Mouse (Mus musculus): ENCODE data around the gene Il1r2. TPM values are rescaled to one million over a fixed set of nuclear protein-coding genes. Genes with fewer than 3 reads are reported as not detected.

Gene Il1r2
- polyA plus RNA-seq (2014; fragmentation: Nextera tagmentation; extraction: Ambion mirVana): 0.54 and 0.81 TPM in 2 replicates

DNA sequence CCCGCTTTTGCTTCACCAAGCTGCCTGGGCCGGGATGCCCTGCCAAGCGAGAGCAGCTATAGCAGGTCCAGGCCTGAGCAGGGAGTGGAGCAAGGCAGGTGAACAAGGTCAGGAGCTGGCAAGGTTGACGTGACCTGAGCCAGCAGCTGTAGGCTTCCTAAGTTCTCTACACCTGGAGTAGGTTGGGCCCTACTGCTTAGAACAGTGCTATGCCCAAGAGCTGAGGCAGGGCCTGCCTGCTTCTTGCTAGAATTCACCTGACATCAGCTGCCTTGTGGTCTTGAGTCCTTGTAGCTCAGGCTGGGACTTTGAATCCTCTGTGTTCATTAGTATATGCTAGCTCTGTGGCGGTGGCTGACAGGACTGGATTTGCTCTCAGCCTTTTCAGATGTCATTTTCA lies at the start of gene Il1r2:
Gene Il1r2 (plus strand): TSS at position 301 of the 400 bp plus-strand sequence.
- ATAC-seq (ENCODE audit: low read depth) (no peak), DNase-seq (ENCODE audit: low spot score) (no peak)
- 87% methylated on average over 5 of the region's 5 CpGs for WGBS
- Histone ChIP-seq H3K4me3 (ENCODE audit: low read depth, low read length) (no peak within 1 kb of the TSS), H3K27ac (replicated peaks; ENCODE audit: low read depth, low read length) (no peak within 1 kb of the TSS), H3K4me2 (ENCODE audit: low read depth, low read length) (no peak within 1 kb of the TSS), H3K36me3 (ENCODE audit: control insufficient read depth, insufficient read depth, low read length) (no peaks in the 10 kb centered on the region), H3K27me3 (replicated peaks; ENCODE audit: control insufficient read depth, insufficient read depth, low read length) (no peaks in the 10 kb centered on the region), H3K4me1 (ENCODE audit: control insufficient read depth, insufficient read depth, low read length) (no peaks in the 10 kb centered on the region), H3K9me3 (ENCODE audit: control insufficient read depth, low read length) (no peaks in the 10 kb centered on the region), H3K9ac (ENCODE audit: low read depth, low read length) (no peak within 1 kb of the TSS)

DNA sequence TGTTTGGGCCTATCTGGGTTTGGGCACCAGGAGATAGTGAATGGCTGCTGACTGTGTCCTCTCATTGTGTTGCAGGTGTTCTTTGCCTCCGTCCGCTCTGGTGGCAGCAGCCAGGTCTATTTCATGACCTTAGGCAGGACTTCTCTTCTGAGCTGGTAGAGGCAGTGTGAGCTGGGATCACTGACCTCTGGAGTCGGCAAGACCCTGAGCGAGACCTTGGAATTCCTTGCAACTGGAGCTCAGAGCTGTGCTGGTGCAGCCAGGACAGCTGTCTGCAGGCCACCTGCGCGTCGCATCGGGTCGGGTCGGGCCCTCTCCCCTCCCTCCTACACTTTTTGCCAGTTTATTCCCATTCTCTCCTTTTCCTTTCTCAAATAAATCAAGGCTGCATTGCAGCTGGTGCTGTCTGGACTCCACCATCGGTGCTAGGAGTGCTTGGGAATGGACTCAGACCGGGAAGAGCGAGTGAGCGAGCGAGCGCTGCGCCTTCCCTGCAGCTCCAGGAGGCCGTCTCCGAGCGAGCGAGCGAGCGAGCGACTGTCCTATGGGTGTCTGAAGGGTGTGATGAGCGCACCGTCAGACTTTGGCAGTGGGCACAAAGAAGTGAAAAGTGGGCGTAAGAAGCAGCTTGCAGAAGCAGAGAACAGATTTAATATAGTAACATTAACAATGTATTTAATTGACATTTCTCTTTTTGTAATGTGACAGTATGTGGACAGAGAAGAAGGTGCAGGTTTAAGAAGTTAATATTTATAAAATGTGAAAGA lies 49.1 kb upstream of the Il1r2 start:
- Histone ChIP-seq H3K27ac (replicated peaks; ENCODE audit: low read depth, low read length) (no peak overlapping the region), H3K9ac (ENCODE audit: low read depth, low read length) (no peak overlapping the region), H3K4me1 (ENCODE audit: control insufficient read depth, insufficient read depth, low read length) (no peaks in the 10 kb centered on the region), H3K9me3 (ENCODE audit: control insufficient read depth, low read length) (no peaks in the 10 kb centered on the region), H3K27me3 (replicated peaks; ENCODE audit: control insufficient read depth, insufficient read depth, low read length) (no peaks in the 10 kb centered on the region), H3K4me3 (ENCODE audit: low read depth, low read length) (no peak overlapping the region), H3K4me2 (ENCODE audit: low read depth, low read length) (no peak overlapping the region), H3K36me3 (ENCODE audit: control insufficient read depth, insufficient read depth, low read length) (peaks cover 90% of the 10 kb centered on the region)
- 93% methylated on average over 27 of the region's 27 CpGs for WGBS
- ATAC-seq (ENCODE audit: low read depth): no peak
- DNase-seq (ENCODE audit: low spot score): no peak

DNA sequence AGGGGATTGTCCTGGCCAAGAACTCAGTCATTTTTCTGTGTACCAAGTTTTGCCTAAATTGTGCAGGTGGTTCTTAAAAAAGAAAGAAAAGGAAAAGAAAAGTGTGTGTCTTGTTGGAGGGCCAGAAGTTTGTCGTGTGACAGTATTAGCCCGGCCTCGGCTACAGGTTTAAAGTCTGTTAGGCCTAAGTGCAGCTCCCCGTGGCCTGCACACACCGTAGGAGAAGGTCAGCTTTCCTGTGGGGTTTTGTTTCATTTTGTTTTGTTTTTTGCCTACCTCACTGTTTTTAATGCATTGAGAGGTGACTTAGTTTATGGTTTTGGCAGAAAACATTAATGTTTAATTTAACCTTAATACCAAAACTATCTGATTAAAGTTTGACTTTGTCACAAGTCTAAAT lies 48.5 kb upstream of the Il1r2 start:
- Histone ChIP-seq H3K27me3 (replicated peaks; ENCODE audit: control insufficient read depth, insufficient read depth, low read length) (no peaks in the 10 kb centered on the region), H3K4me3 (ENCODE audit: low read depth, low read length) (no peak overlapping the region), H3K9me3 (ENCODE audit: control insufficient read depth, low read length) (no peaks in the 10 kb centered on the region), H3K9ac (ENCODE audit: low read depth, low read length) (no peak overlapping the region), H3K4me2 (ENCODE audit: low read depth, low read length) (no peak overlapping the region), H3K4me1 (ENCODE audit: control insufficient read depth, insufficient read depth, low read length) (no peaks in the 10 kb centered on the region), H3K36me3 (ENCODE audit: control insufficient read depth, insufficient read depth, low read length) (peaks cover 84% of the 10 kb centered on the region), H3K27ac (replicated peaks; ENCODE audit: low read depth, low read length) (no peak overlapping the region)
- 88% methylated on average over 5 of the region's 5 CpGs for WGBS
- no peak for DNase-seq (ENCODE audit: low spot score)
- ATAC-seq (ENCODE audit: low read depth): no peak

DNA sequence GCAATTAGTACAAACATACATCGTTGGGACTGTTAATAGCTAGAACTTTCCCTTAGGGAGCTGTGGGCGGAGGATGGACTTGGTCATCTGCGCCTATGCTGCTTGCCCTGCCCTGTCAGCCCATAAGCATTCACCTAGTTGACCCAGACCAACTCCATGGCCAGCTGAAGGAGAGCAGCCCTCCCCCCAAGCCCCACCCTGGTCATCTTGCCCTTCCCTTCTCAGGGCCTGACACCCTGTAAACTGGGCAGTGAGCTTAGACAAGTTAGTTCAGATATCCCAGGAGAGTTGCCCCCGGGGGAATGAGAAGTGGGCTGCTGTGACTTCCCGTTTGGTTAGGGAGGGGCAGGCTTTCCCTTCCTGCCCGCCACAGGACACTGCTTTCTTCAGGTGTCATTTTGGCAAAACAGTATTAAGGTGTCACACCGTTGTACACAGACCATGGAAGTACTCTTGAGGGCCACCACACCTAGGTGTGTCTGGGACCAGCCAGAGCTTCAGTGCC lies 46.7 kb upstream of the Il1r2 start:
- H3K4me3 ChIP-seq (ENCODE audit: low read depth, low read length): no peak overlapping the region
- 80% methylated on average over 7 of the region's 7 CpGs for WGBS
- H3K27ac ChIP-seq (replicated peaks; ENCODE audit: low read depth, low read length): no peak overlapping the region
- peaks cover 68% of the 10 kb centered on the region for H3K36me3 ChIP-seq (ENCODE audit: control insufficient read depth, insufficient read depth, low read length)
- no peak for DNase-seq (ENCODE audit: low spot score)
- no peaks in the 10 kb centered on the region for H3K9me3 ChIP-seq (ENCODE audit: control insufficient read depth, low read length)
- H3K4me1 ChIP-seq (ENCODE audit: control insufficient read depth, insufficient read depth, low read length): no peaks in the 10 kb centered on the region
- no peak overlapping the region for H3K9ac ChIP-seq (ENCODE audit: low read depth, low read length)
- no peaks in the 10 kb centered on the region for H3K27me3 ChIP-seq (replicated peaks; ENCODE audit: control insufficient read depth, insufficient read depth, low read length)
- no peak for ATAC-seq (ENCODE audit: low read depth)
- no peak overlapping the region for H3K4me2 ChIP-seq (ENCODE audit: low read depth, low read length)

DNA sequence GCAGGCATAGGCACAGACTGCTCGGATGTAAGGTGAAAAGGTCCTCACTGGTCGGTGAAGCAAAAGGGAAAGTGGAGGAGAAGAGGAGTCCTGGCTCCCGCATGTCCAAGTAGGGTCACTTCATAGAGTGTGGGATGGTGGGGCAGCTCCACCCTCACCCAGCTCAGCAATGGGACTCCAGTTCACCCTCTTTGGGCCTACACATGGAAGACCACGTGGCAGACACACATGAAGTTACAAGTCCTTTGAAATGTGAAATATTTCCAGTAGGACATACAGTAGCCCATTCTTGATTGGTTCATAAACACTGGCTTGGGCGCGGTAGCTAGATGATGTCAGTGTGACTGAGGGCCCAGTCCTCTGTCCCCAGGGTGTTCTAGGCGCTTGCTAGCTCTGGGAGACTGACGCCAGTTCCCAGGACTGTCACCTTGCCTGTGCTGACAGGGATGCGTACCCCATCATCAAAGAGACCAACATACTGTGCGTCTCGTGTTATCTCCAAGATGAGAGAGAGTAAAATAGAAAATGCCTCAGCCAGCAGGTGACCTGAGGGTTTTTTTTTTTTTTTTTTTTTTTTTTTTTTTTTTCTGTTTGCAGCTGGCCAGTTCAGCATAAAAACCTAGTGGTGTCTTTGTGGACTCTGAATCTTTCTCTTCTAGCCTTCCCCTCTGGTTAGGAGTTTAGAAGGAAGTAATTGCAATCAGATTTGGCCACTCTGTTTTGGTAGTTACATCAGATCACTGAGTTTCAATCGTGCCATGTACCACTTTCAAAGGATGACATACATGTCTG lies 45.5 kb upstream of the Il1r2 start:
- DNase-seq (ENCODE audit: low spot score): no peak
- H3K4me1 ChIP-seq (ENCODE audit: control insufficient read depth, insufficient read depth, low read length): no peaks in the 10 kb centered on the region
- H3K4me2 ChIP-seq (ENCODE audit: low read depth, low read length): no peak overlapping the region
- H3K9me3 ChIP-seq (ENCODE audit: control insufficient read depth, low read length): no peaks in the 10 kb centered on the region
- H3K36me3 ChIP-seq (ENCODE audit: control insufficient read depth, insufficient read depth, low read length): peaks cover 56% of the 10 kb centered on the region
- no peak overlapping the region for H3K9ac ChIP-seq (ENCODE audit: low read depth, low read length)
- no peak for ATAC-seq (ENCODE audit: low read depth)
- H3K27me3 ChIP-seq (replicated peaks; ENCODE audit: control insufficient read depth, insufficient read depth, low read length): no peaks in the 10 kb centered on the region
- no peak overlapping the region for H3K4me3 ChIP-seq (ENCODE audit: low read depth, low read length)
- WGBS: 86% methylated on average over 12 of the region's 12 CpGs
- H3K27ac ChIP-seq (replicated peaks; ENCODE audit: low read depth, low read length): no peak overlapping the region

DNA sequence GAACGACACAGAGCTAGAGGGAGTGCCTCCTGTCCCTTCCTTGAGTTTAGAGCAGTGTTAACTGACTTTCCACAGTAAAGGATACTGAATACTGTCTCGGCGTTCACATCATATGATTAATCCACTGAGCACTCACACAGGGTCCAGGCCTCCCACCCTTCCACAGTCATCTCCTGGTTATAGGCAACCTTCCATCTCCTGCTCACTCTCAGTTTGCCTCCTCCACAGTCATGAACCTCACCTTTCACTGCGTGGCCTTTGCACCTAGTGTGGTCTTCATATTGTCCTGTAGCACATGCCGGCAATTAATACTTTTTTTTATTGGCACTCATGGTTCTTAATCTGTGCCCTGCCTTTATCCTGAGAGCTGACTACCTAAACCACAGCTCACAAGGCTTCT lies 44.3 kb upstream of the Il1r2 start:
- 98% methylated on average over 5 of the region's 5 CpGs for WGBS
- Histone ChIP-seq H3K36me3 (ENCODE audit: control insufficient read depth, insufficient read depth, low read length) (peaks cover 44% of the 10 kb centered on the region), H3K27me3 (replicated peaks; ENCODE audit: control insufficient read depth, insufficient read depth, low read length) (no peaks in the 10 kb centered on the region), H3K4me2 (ENCODE audit: low read depth, low read length) (no peak overlapping the region), H3K4me1 (ENCODE audit: control insufficient read depth, insufficient read depth, low read length) (no peaks in the 10 kb centered on the region), H3K4me3 (ENCODE audit: low read depth, low read length) (no peak overlapping the region), H3K9ac (ENCODE audit: low read depth, low read length) (no peak overlapping the region), H3K27ac (replicated peaks; ENCODE audit: low read depth, low read length) (no peak overlapping the region), H3K9me3 (ENCODE audit: control insufficient read depth, low read length) (no peaks in the 10 kb centered on the region)
- DNase-seq (ENCODE audit: low spot score): no peak
- ATAC-seq (ENCODE audit: low read depth): no peak

DNA sequence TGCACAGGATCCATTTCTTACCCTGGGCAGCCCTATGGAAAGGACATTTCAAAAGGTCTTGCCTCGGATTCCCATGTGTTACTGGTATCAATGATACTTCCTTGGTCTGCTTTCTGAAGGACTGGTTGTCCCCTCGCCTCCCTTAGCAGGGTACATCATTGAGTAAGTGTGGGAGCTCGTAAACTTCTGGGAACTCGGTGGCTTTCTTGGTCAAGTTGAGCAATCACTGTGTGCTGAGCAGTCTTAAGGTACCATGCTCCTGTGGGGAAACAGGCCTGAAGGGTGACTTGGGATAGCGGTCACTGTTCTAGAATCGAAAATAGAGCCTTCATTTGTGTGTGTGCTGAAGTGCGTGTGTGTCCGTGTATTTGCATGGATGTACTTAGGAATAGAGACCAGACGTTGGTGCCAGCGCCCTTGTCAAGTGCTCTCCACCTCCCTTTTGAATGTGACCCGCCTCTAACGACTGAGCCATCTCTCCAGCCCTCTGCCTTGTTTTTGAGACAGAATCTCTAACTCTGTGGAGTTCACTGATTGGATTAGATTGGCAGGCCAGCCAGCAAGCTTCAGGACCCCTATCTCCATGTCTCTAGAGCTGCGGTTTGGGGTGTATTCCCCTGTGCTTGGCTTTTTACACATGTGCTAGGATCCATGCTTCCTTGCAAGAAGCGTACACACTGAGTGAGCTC lies 43.4 kb upstream of the Il1r2 start:
- H3K4me2 ChIP-seq (ENCODE audit: low read depth, low read length): no peak overlapping the region
- H3K9ac ChIP-seq (ENCODE audit: low read depth, low read length): no peak overlapping the region
- 83% methylated on average over 14 of the region's 14 CpGs for WGBS
- no peak for ATAC-seq (ENCODE audit: low read depth)
- H3K27me3 ChIP-seq (replicated peaks; ENCODE audit: control insufficient read depth, insufficient read depth, low read length): no peaks in the 10 kb centered on the region
- H3K9me3 ChIP-seq (ENCODE audit: control insufficient read depth, low read length): no peaks in the 10 kb centered on the region
- H3K4me3 ChIP-seq (ENCODE audit: low read depth, low read length): no peak overlapping the region
- no peak overlapping the region for H3K27ac ChIP-seq (replicated peaks; ENCODE audit: low read depth, low read length)
- DNase-seq (ENCODE audit: low spot score): no peak
- H3K4me1 ChIP-seq (ENCODE audit: control insufficient read depth, insufficient read depth, low read length): no peaks in the 10 kb centered on the region
- peaks cover 36% of the 10 kb centered on the region for H3K36me3 ChIP-seq (ENCODE audit: control insufficient read depth, insufficient read depth, low read length)

DNA sequence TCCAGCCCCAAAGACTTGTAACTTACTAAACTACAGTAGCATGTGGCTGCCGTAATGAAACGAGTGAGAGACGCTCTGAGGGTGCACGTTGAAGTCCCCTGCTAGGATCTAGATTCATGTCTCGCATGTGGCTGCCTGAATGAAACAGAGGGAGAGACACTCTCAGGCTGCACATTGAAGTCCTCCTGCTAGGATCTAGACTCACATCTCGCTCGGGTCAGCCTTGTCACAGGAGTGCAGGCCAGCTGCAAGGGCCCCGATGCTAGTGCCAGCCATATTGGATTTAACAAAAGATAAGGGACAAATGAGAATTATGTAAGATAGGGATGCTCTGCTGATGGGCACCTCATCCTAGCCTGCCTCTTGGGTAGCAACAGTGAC lies 42.9 kb upstream of the Il1r2 start:
- WGBS: 94% methylated on average over 8 of the region's 8 CpGs
- Histone ChIP-seq H3K4me3 (ENCODE audit: low read depth, low read length) (no peak overlapping the region), H3K27me3 (replicated peaks; ENCODE audit: control insufficient read depth, insufficient read depth, low read length) (no peaks in the 10 kb centered on the region), H3K27ac (replicated peaks; ENCODE audit: low read depth, low read length) (no peak overlapping the region), H3K9ac (ENCODE audit: low read depth, low read length) (no peak overlapping the region), H3K9me3 (ENCODE audit: control insufficient read depth, low read length) (no peaks in the 10 kb centered on the region), H3K36me3 (ENCODE audit: control insufficient read depth, insufficient read depth, low read length) (peaks cover 31% of the 10 kb centered on the region), H3K4me2 (ENCODE audit: low read depth, low read length) (no peak overlapping the region), H3K4me1 (ENCODE audit: control insufficient read depth, insufficient read depth, low read length) (no peaks in the 10 kb centered on the region)
- DNase-seq (ENCODE audit: low spot score) (no peak), ATAC-seq (ENCODE audit: low read depth) (no peak)
